Mouse (Mus musculus) spleen, adult 2 months (tissue): Measurements from ENCODE around the gene H2-T22. TPM values are rescaled to one million over a fixed set of nuclear protein-coding genes. Genes with fewer than 3 reads are reported as not detected.
"Not testable (repeated sequence)": the region's sequence is repeated elsewhere in the genome, so short reads cannot be mapped to it uniquely, and the experiment has no call there.

Experiments
- DNase-seq, 2 experiments: peaks; one replicate each; pipeline versions ENCODE4 v3.0.0 to v3.0.0-alpha.2; 2012 to 2021; ENCODE audit warnings: low spot score in 2 of 2, low read depth in 1 of 2
- H3K27ac ChIP-seq: fragments of 200-500 bp; 2 replicates; pipeline ENCODE4 v1.5.1; 2012; ENCODE audit warnings: low read length, inconsistent platforms; ENCODE audit not compliant: insufficient read depth
- H3K27me3 ChIP-seq: fragments of 200-500 bp; 2 replicates; pipeline ENCODE4 v1.6.1; 2012; ENCODE audit warnings: mild to moderate bottlenecking, moderate library complexity, low read length, inconsistent platforms; ENCODE audit not compliant: control insufficient read depth, insufficient read depth
- H3K36me3 ChIP-seq: fragments of 200-500 bp; 2 replicates; pipeline ENCODE4 v1.6.1; 2012; ENCODE audit warnings: mild to moderate bottlenecking, low read length, inconsistent platforms; ENCODE audit not compliant: control insufficient read depth, insufficient read depth
- H3K4me1 ChIP-seq: fragments of 200-500 bp; 2 replicates; pipeline ENCODE4 v1.6.1; 2011; ENCODE audit warnings: inconsistent platforms; ENCODE audit not compliant: control insufficient read depth, insufficient read depth, insufficient read length
- H3K4me3 ChIP-seq: fragments of 200-500 bp; 2 replicates; pipeline ENCODE4 v1.5.1; 2011; ENCODE audit warnings: mild to moderate bottlenecking, inconsistent platforms; ENCODE audit not compliant: insufficient read depth, insufficient read length; ENCODE audit errors: extremely low read depth
- CTCF ChIP-seq: fragments of 200-500 bp; IDR thresholded peaks from 2 replicates; pipeline ENCODE4 v1.5.1; 2011; ENCODE audit warnings: mild to moderate bottlenecking, inconsistent platforms; ENCODE audit not compliant: insufficient read depth, insufficient read length, insufficient replicate concordance; ENCODE audit errors: extremely low read depth
- POLR2A ChIP-seq: fragments of 200-500 bp; IDR thresholded peaks from 2 replicates; pipeline ENCODE4 v1.6.1; 2011; ENCODE audit warnings: low read depth, low read length, inconsistent platforms
- WGBS: fragments of 180-500 bp; shearing (Covaris S2); methylation state at CpG from one replicate; pipeline ENCODE4 v1.1.7; 2018; 5-methylcytosine and 5-hydroxymethylcytosine counted together
- polyA plus RNA-seq: library from polyadenylated mRNA; depleted of rRNA; stranded (reverse); fragments of >200 nt; gene quantifications from 2 replicates; pipeline ENCODE4 v1.2.3, GENCODE M21; 2012

The H2-T22 gene
- polyA plus RNA-seq, 1 experiment = 60.3 TPM

GRCm38 (mm10) chr17:36019519-36019918, 23.0 kb downstream of the H2-T22 start:
- Histone ChIP-seq H3K36me3 (peaks cover 28% of the 10 kb centered on the region), H3K27me3 (no peaks in the 10 kb centered on the region), H3K4me3 (peak overlapping the region; percentile 73), H3K27ac (peak overlapping the region; percentile 95), H3K4me1 (peaks cover 36% of the 10 kb centered on the region)
- TF ChIP-seq POLR2A (no peak), CTCF (no peak)
- 39% methylated on average over 3 of the region's 3 CpGs for WGBS
- no peak for DNase-seq

GRCm38 (mm10) chr17:36018979-36019378, 23.6 kb downstream of the H2-T22 start:
- Histone ChIP-seq H3K27ac (peak overlapping the region; percentile 43; the same call in 1 of the 2 replicates), H3K36me3 (peaks cover 33% of the 10 kb centered on the region), H3K27me3 (no peaks in the 10 kb centered on the region), H3K4me3 (peak overlapping the region; percentile 47; the same call in 1 of the 2 replicates), H3K4me1 (peaks cover 30% of the 10 kb centered on the region)
- DNase-seq = no peak
- 45% methylated on average over 2 of the region's 2 CpGs for WGBS
- TF ChIP-seq POLR2A (no peak), CTCF (no peak)

DNA sequence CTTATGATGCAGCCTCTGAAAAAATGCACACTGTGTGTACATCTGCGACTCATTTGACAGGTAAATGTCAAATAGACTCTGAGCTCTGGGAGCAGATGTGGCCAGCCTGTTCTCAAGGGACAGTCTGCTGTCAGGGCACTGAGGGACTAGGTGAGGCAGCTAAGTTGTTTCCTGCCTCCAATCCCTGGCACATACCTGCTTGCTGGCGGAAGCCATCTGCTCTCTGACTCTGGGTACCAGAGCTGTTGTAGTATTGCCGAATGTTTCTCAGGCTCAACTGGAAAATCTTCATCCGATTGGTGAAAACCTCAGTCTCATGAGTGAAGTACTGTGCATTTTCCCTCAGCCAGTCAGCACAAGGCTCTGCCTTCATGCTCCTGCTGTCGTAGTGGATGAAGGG, 25.5 kb downstream of the H2-T22 start:
- H3K36me3 ChIP-seq = peaks cover 33% of the 10 kb centered on the region
- peaks cover 18% of the 10 kb centered on the region for H3K4me1 ChIP-seq
- H3K27ac ChIP-seq = no peak overlapping the region
- no peaks in the 10 kb centered on the region for H3K27me3 ChIP-seq
- DNase-seq = no peak
- H3K4me3 ChIP-seq = no peak overlapping the region
- 93% methylated on average over 5 of the region's 5 CpGs for WGBS
- TF ChIP-seq CTCF = no peak

- TF ChIP-seq CTCF (no peak), POLR2A (no peak)
- peaks cover 33% of the 10 kb centered on the region for H3K36me3 ChIP-seq
- 91% methylated on average over 5 of the region's 5 CpGs for WGBS
- H3K4me1 ChIP-seq = peaks cover 9% of the 10 kb centered on the region; the same call in 1 of the 2 replicates
- no peak overlapping the region for H3K27ac ChIP-seq
- H3K4me3 ChIP-seq = no peak overlapping the region
- DNase-seq = no peak
- no peaks in the 10 kb centered on the region for H3K27me3 ChIP-seq
Measured at GRCm38 (mm10) chr17:36014977-36015376, 27.6 kb downstream of the H2-T22 start.

- not testable (repeated sequence) for H3K36me3 ChIP-seq, DNase-seq, H3K27ac ChIP-seq, H3K4me3 ChIP-seq, H3K27me3 ChIP-seq
- WGBS = 88% methylated on average over 7 of the region's 7 CpGs
- H3K4me1 ChIP-seq = peaks cover 18% of the 10 kb centered on the region; the same call in 1 of the 2 replicates
Measured at GRCm38 (mm10) chr17:36004409-36004808, 38.1 kb downstream of the H2-T22 start.

DNA sequence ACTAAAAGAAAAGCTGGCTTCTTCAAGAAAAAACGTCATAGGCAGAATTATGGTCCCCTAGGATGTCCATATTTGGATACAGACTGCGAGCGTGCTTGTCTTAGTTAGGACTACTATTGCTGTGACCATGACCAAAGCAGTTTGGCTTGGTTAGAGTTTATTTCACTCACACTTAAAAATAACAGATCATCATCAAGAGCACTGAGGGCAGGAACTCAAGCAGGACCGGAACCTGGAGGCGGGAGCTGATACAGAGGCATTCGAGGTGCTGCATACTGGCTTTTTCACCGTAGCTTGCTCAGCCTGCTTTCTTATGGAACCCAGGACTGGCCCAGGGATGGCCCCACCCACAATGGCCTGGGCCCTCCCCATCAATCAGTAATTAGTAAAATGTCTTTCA, 39.2 kb downstream of the H2-T22 start:
- 81% methylated on average over 7 of the region's 7 CpGs for WGBS
- no peaks in the 10 kb centered on the region for H3K27me3 ChIP-seq
- H3K36me3 ChIP-seq = peaks cover 7% of the 10 kb centered on the region
- peaks cover 18% of the 10 kb centered on the region; the same call in 1 of the 2 replicates for H3K4me1 ChIP-seq
- H3K4me3 ChIP-seq = no peak overlapping the region
- TF ChIP-seq CTCF (no peak), POLR2A (no peak)
- no peak for DNase-seq
- H3K27ac ChIP-seq = peak overlapping the region; percentile 1; the same call in 1 of the 2 replicates

- H3K36me3 ChIP-seq = peaks cover 7% of the 10 kb centered on the region
Measured at GRCm38 (mm10) chr17:36001966-36002365, 40.6 kb downstream of the H2-T22 start.

More at GRCm38 (mm10) chr17:36001966-36002365, 40.6 kb downstream of the H2-T22 start:
- no peaks in the 10 kb centered on the region for H3K27me3 ChIP-seq
- WGBS = 66% methylated on average over 6 of the region's 6 CpGs
- peaks cover 21% of the 10 kb centered on the region; the same call in 1 of the 2 replicates for H3K4me1 ChIP-seq
- no peak for TF ChIP-seq CTCF
- no peak for TF ChIP-seq POLR2A
- H3K27ac ChIP-seq = peak overlapping the region; percentile 54
- no peak overlapping the region for H3K4me3 ChIP-seq
- no peak for DNase-seq
